Mouse (Mus musculus) heart, adult 2 months (tissue): ENCODE measurements at regions not wholly inside any gene's neighbourhood (a gene's known extent, or its start where the extent isn't known, plus 50 kb on each side); places are given as distances from the start of the nearest gene placed in this dataset.

Experiments used
- CTCF ChIP-seq: fragments of 200-600 bp; IDR thresholded peaks from 2 replicates; pipeline ENCODE4 v1.8.1; 2022; ENCODE audit warnings: antibody characterized with exemption, mild to moderate bottlenecking, moderate library complexity
- POLR2A ChIP-seq: fragments of 200-500 bp; IDR thresholded peaks from 2 replicates; pipeline ENCODE4 v1.6.1; 2011; ENCODE audit warnings: mild to moderate bottlenecking, low read depth, low read length, control low read depth; ENCODE audit not compliant: insufficient read depth

DNA sequence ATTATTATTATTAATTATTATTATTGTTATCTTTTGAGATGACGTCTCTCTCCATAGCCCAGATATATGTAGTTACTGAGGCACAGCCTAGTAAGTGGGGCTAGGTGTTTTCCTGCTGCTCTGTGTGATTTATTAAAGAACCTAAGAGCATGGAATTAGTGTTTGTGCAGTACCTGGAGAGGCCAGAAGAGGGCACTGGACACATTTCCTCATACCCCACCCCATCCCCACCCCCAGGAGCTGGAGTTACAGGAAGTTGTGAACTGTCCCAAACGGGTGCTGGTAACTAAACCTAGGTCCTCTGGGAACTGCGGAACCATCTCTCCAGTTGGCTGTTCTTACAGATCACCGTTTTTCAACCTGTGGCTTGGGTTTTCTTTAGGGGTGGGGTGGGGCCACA lies 129.9 kb downstream of the Gm10131 start:
- TF ChIP-seq CTCF (peak; percentile 67), POLR2A (no peak)
